ENCODE assay signal across 12 mouse cellular contexts in the genomic region with DNA sequence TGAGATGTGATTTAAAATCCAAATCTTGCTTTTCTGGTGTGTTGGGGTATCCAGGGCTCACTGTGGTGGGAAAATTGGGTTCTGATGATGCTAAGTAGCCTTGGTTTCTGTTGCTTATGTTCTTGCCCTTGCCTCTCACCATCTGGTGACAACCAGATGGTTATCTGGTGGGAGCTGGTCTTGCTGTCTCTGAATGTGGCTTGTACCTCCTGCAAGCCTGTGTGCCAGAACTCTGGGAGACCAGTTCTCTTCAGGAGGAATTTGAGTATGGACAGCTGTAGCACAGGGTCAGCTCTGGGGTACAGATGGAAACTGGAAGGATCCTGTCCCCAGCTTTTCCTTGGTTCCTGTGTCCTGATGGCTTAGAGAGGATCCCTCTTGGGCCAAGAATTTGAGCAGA.
A peak's percentile ranks its signal among the peaks of the same experiment; 100 is the strongest.
DNase-seq lines count a peak whose midpoint lies in the region.
"Had no signal": no experiment of that assay in that cellular context is flagged by ENCODE, and none has a peak within 500 bp of the region (broad histone marks: within the 10 kb centered on the region; RNA-seq: fewer than 3 reads in every experiment).

No protein-coding gene starts in this region.

- DNase-seq in cerebellum, adult 11 months = peak; percentile 3
- DNase-seq in cerebellum, postnatal 14 days = no peak
- DNase-seq in cerebellum, adult 18-20 months = peak; percentile 15 to 20
- DNase-seq in cerebellum, adult 8-10 months = no peak
- DNase-seq in brain, adult 2 months (ENCODE audit: low read depth, low spot score) = peak; percentile 56
- DNase-seq in cerebellum, adult 9-11 months = peak; percentile 25
- DNase-seq in thymus, postnatal 25 days = no peak
- DNase-seq in thymus, postnatal 36 days = no peak
- DNase-seq: adrenal gland, postnatal 10 days; adrenal gland, postnatal 25 days; B cell, adult 2 months; forebrain, postnatal 0 days had no signal

Comparison
In these comparisons a context has a peak if more than half of its experiments do, and no peak if none do; other contexts are left out.
1. DNase-seq: peak in cerebellum, adult 11 months (single experiment), cerebellum, adult 18-20 months (2 of 2), brain, adult 2 months (single experiment) and cerebellum, adult 9-11 months (single experiment); none in cerebellum, postnatal 14 days (0 of 2), cerebellum, adult 8-10 months (single experiment), thymus, postnatal 25 days (single experiment) and thymus, postnatal 36 days (0 of 2).